Mouse (Mus musculus) kidney, adult 2 months (tissue): ENCODE results near the gene Atp8a1. TPM values are rescaled to one million over a fixed set of nuclear protein-coding genes. Genes with fewer than 3 reads are reported as not detected.

Experiments
- DNase-seq: peaks from one replicate; pipeline ENCODE4 v3.0.0; 2021
- H3K27ac ChIP-seq: fragments of 200-500 bp; 2 replicates; pipeline ENCODE4 v1.5.1; 2012; ENCODE audit warnings: low read depth, low read length, control low read depth, inconsistent platforms; ENCODE audit not compliant: insufficient read depth
- H3K27me3 ChIP-seq: fragments of 200-500 bp; replicated peaks from 2 replicates; pipeline ENCODE4 v1.6.1; 2012; ENCODE audit warnings: mild to moderate bottlenecking, moderate library complexity, low read length, inconsistent platforms; ENCODE audit not compliant: control insufficient read depth, insufficient read depth
- H3K36me3 ChIP-seq: fragments of 200-500 bp; 2 replicates; pipeline ENCODE4 v1.6.1; 2012; ENCODE audit warnings: mild to moderate bottlenecking, moderate library complexity, low read length, inconsistent platforms; ENCODE audit not compliant: control insufficient read depth, insufficient read depth
- H3K4me1 ChIP-seq: fragments of 200-500 bp; 2 replicates; pipeline ENCODE4 v1.6.1; 2011; ENCODE audit warnings: low read length; ENCODE audit not compliant: control insufficient read depth, insufficient read depth
- H3K4me3 ChIP-seq: fragments of 200-500 bp; 2 replicates; pipeline ENCODE4 v1.5.1; 2011; ENCODE audit warnings: mild to moderate bottlenecking, low read depth, low read length, control low read depth; ENCODE audit not compliant: insufficient read depth
- CTCF ChIP-seq: fragments of 200-500 bp; conservative IDR thresholded peaks from 2 replicates; pipeline ENCODE4 v1.5.1; 2011; ENCODE audit warnings: low read depth, mild to moderate bottlenecking, control low read depth, low read length, moderate library complexity, mixed read lengths; ENCODE audit not compliant: insufficient read depth, insufficient read length
- POLR2A ChIP-seq: fragments of 200-500 bp; IDR thresholded peaks from one replicate; pipeline ENCODE4 v1.6.1; 2011; ENCODE audit warnings: low read depth, low read length, control low read depth
- WGBS: fragments of 180-500 bp; shearing (Covaris S2); methylation state at CpG from one replicate; pipeline ENCODE4 v1.1.7; 2018; 5-methylcytosine and 5-hydroxymethylcytosine counted together
- polyA plus RNA-seq: library from polyadenylated mRNA; depleted of rRNA; stranded (reverse); fragments of >200 nt; gene quantifications from 2 replicates; pipeline ENCODE4 v1.2.3, GENCODE M21; 2012

Gene Atp8a1
- polyA plus RNA-seq, 1 experiment, result 5.1 TPM

- no peak overlapping the region for H3K27ac ChIP-seq
- H3K4me1 ChIP-seq, result no peaks in the 10 kb centered on the region
- no peak overlapping the region for H3K4me3 ChIP-seq
- peaks cover 1% of the 10 kb centered on the region; the same call in 1 of the 2 replicates for H3K36me3 ChIP-seq
- TF ChIP-seq POLR2A (no peak), CTCF (no peak)
- DNase-seq, result no peak
- H3K27me3 ChIP-seq, result no peaks in the 10 kb centered on the region; the same call in 1 of the 2 replicates
- WGBS, result 96% methylated on average over 7 of the region's 7 CpGs
Measured at GRCm38 (mm10) chr5:67701641-67702040, 145.6 kb downstream of the Atp8a1 start.

- DNase-seq, result no peak
- Histone ChIP-seq H3K4me1 (no peaks in the 10 kb centered on the region), H3K27ac (no peak overlapping the region), H3K4me3 (no peak overlapping the region), H3K27me3 (no peaks in the 10 kb centered on the region), H3K36me3 (peaks cover 1% of the 10 kb centered on the region; the same call in 1 of the 2 replicates)
- TF ChIP-seq POLR2A, result no peak
- TF ChIP-seq CTCF, result no peak
- WGBS, result 73% methylated on average over 1 of the region's 1 CpGs
Measured at GRCm38 (mm10) chr5:67699418-67699817, 147.8 kb downstream of the Atp8a1 start.

- H3K4me1 ChIP-seq, result no peaks in the 10 kb centered on the region
- H3K4me3 ChIP-seq, result no peak overlapping the region
- H3K36me3 ChIP-seq, result peaks cover 1% of the 10 kb centered on the region; the same call in 1 of the 2 replicates
- WGBS, result 91% methylated on average over 3 of the region's 3 CpGs
- H3K27ac ChIP-seq, result no peak overlapping the region
- TF ChIP-seq CTCF (no peak), POLR2A (no peak)
- H3K27me3 ChIP-seq, result no peaks in the 10 kb centered on the region
- DNase-seq, result no peak
Measured at GRCm38 (mm10) chr5:67698176-67698575, 149.1 kb downstream of the Atp8a1 start.

- no peak for TF ChIP-seq CTCF
- no peak for TF ChIP-seq POLR2A
- Histone ChIP-seq H3K27ac (no peak overlapping the region), H3K4me1 (no peaks in the 10 kb centered on the region), H3K36me3 (peaks cover 1% of the 10 kb centered on the region; the same call in 1 of the 2 replicates), H3K27me3 (no peaks in the 10 kb centered on the region), H3K4me3 (no peak overlapping the region)
- DNase-seq, result no peak
- WGBS, result 49% methylated on average over 12 of the region's 12 CpGs
Measured at GRCm38 (mm10) chr5:67696741-67697596, 150.3 kb downstream of the Atp8a1 start.

- H3K27me3 ChIP-seq, result no peaks in the 10 kb centered on the region
- no peaks in the 10 kb centered on the region for H3K4me1 ChIP-seq
- H3K36me3 ChIP-seq, result no peaks in the 10 kb centered on the region
- H3K4me3 ChIP-seq, result no peak overlapping the region
- TF ChIP-seq CTCF (no peak), POLR2A (no peak)
- 90% methylated on average over 14 of the region's 14 CpGs for WGBS
- no peak overlapping the region for H3K27ac ChIP-seq
- no peak for DNase-seq
Measured at GRCm38 (mm10) chr5:67695055-67695710, 152.1 kb downstream of the Atp8a1 start.

- TF ChIP-seq CTCF (no peak), POLR2A (no peak)
- Histone ChIP-seq H3K27me3 (no peaks in the 10 kb centered on the region), H3K27ac (no peak overlapping the region), H3K4me3 (no peak overlapping the region), H3K36me3 (no peaks in the 10 kb centered on the region), H3K4me1 (no peaks in the 10 kb centered on the region)
- DNase-seq, result no peak
- WGBS, result 94% methylated on average over 9 of the region's 9 CpGs
Measured at GRCm38 (mm10) chr5:67690336-67690735, 156.9 kb downstream of the Atp8a1 start.

- Histone ChIP-seq H3K27ac (no peak overlapping the region), H3K4me1 (no peaks in the 10 kb centered on the region), H3K36me3 (no peaks in the 10 kb centered on the region), H3K4me3 (no peak overlapping the region), H3K27me3 (no peaks in the 10 kb centered on the region)
- 88% methylated on average over 8 of the region's 8 CpGs for WGBS
- TF ChIP-seq POLR2A, result no peak
- TF ChIP-seq CTCF, result no peak
- no peak for DNase-seq
Measured at GRCm38 (mm10) chr5:67688001-67688400, 159.2 kb downstream of the Atp8a1 start.
